Mouse (Mus musculus) G1E (cell line): ENCODE data around the gene Podn.

Experiments
- CTCF ChIP-seq: IDR thresholded peaks from 2 replicates; pipeline ENCODE4 v1.5.1; 2012; ENCODE audit warnings: low read depth, low read length, inconsistent platforms, mixed read lengths
- GATA1 ChIP-seq: IDR thresholded peaks from 2 replicates; pipeline ENCODE4 v1.6.1; 2012; ENCODE audit warnings: borderline replicate concordance, low read length, inconsistent platforms, mixed read lengths
- GATA2 ChIP-seq: IDR thresholded peaks from 2 replicates; pipeline ENCODE4 v1.6.1; 2012; ENCODE audit warnings: low read depth, low read length, inconsistent platforms, borderline replicate concordance
- POLR2AphosphoS5 ChIP-seq: IDR thresholded peaks from 2 replicates; pipeline ENCODE4 v1.6.1; 2012; ENCODE audit warnings: low read depth, low read length, inconsistent platforms; ENCODE audit not compliant: insufficient replicate concordance
- TAL1 ChIP-seq: conservative IDR thresholded peaks from 2 replicates; pipeline ENCODE4 v1.6.1; 2012; ENCODE audit warnings: low read depth, low read length, inconsistent platforms, mixed read lengths

DNA sequence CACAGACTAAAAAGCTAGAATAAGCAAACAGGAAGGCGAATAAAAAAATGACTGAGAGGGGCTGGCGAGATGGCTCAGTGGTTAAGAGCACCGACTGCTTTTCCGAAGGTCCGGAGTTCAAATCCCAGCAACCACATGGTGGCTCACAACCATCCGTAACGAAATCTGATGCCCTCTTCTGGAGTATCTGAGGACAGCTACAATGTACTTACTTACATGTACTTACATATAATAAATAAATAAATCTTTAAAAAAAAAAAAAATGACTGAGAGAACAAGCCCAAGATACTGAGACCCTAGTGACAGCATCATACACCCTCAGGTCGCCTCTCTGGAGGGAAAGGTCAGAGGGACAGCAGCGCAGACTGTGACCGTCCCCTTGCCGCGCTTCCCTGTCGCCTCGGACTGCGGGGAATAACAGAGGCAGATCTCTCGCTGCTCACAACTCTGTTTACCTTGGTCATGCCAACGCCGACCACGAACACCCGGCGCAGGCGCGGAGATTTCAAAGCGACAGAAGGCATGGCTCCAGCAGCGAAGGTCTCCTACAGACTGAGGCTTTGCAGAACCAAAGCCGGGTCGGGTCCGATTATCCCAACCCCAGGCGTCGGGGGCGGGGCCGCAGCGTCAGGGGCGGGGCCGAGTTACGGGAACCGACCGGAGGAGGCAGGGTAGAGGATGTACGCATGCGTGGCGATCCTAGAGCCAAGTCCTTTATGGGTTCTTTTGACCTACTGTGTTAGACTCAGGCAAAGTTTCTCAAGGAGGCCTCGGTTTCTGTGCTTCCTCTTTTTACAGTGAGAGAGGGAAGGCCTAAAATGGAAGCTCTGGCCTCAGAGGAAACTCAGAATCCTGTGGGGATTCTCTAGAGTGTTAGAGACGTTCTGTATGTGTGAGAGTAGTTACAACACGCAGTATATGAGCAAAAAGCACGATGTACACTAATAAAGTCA is 22.0 kb upstream of the Podn start:
- TF ChIP-seq CTCF: no peak
- TF ChIP-seq TAL1: no peak
- no peak for TF ChIP-seq GATA1
- no peak for TF ChIP-seq POLR2AphosphoS5
- TF ChIP-seq GATA2: no peak
